Mouse (Mus musculus) liver, postnatal 0 days (tissue): Measurements from ENCODE around the gene Fam213b.

Experiments
- CTCF ChIP-seq: sonication (generic); IDR thresholded peaks from 2 replicates; pipeline ENCODE4 v1.5.1; 2016; ENCODE audit warnings: antibody characterized with exemption, low read depth
- EP300 ChIP-seq: IDR thresholded peaks from 2 replicates; pipeline ENCODE4 v1.6.1; 2016; ENCODE audit warnings: antibody characterized with exemption, low read depth, mild to moderate bottlenecking

GRCm38 (mm10) chr4:154902371-154902770 lies 3.4 kb upstream of the Fam213b start:
- TF ChIP-seq EP300: no peak
- no peak for TF ChIP-seq CTCF
